Mouse (Mus musculus): Measurements from ENCODE around the gene Dcps. TPM values are rescaled to one million over a fixed set of nuclear protein-coding genes. Genes with fewer than 3 reads are reported as not detected.
A peak's percentile ranks its signal among the peaks of the same experiment; 100 is the strongest.

Dcps gene
- polyA plus RNA-seq, 1 experiment from 2014 or later, result 58.6 TPM

- Histone ChIP-seq H3K36me3 (peaks cover 40% of the 10 kb centered on the region), H3K9me3 (replicated peaks) (no peaks in the 10 kb centered on the region), H3K27me3 (no peaks in the 10 kb centered on the region), H3K4me3 (replicated peaks) (no peak overlapping the region), H3K4me1 (replicated peaks) (peaks cover 96% of the 10 kb centered on the region), H3K4me2 (no peak overlapping the region), H3K9ac (peak overlapping the region; percentile 53; the same call in 1 of the 2 replicates), H3K27ac (peak overlapping the region; percentile 83)
- WGBS (ENCODE audit: insufficient replicate concordance), result 72% methylated on average over 3 of the region's 3 CpGs
- ATAC-seq (ENCODE audit: low read depth) (no peak), DNase-seq (no peak)
Observed at GRCm38 (mm10) chr9:35108066-35108465, 67.8 kb downstream of the Dcps start.

- ATAC-seq (ENCODE audit: low read depth) (no peak), DNase-seq (no peak)
- H3K36me3 ChIP-seq, result peaks cover 43% of the 10 kb centered on the region
- no peak overlapping the region for H3K4me3 ChIP-seq (replicated peaks)
- H3K27me3 ChIP-seq, result no peaks in the 10 kb centered on the region
- peak overlapping the region; percentile 83 for H3K27ac ChIP-seq
- H3K4me1 ChIP-seq (replicated peaks), result peaks cover 96% of the 10 kb centered on the region
- peak overlapping the region; percentile 53 for H3K9ac ChIP-seq
- H3K4me2 ChIP-seq, result no peak overlapping the region
- WGBS (ENCODE audit: insufficient replicate concordance), result 83% methylated on average over 5 of the region's 5 CpGs
- H3K9me3 ChIP-seq (replicated peaks), result no peaks in the 10 kb centered on the region
Observed at GRCm38 (mm10) chr9:35107396-35107795, 68.5 kb downstream of the Dcps start.

GRCm38 (mm10) chr9:35105884-35106880 is 69.7 kb downstream of the Dcps start:
- Histone ChIP-seq H3K4me1 (replicated peaks) (peaks cover 92% of the 10 kb centered on the region), H3K9me3 (replicated peaks) (no peaks in the 10 kb centered on the region), H3K4me2 (peak overlapping the region; percentile 67), H3K27ac (peak overlapping the region; percentile 89), H3K4me3 (replicated peaks) (peak overlapping the region; percentile 25), H3K36me3 (peaks cover 33% of the 10 kb centered on the region), H3K9ac (peak overlapping the region; percentile 66), H3K27me3 (no peaks in the 10 kb centered on the region)
- 30% methylated on average over 15 of the region's 15 CpGs for WGBS (ENCODE audit: insufficient replicate concordance)
- peak; percentile 96 for ATAC-seq (ENCODE audit: low read depth)
- DNase-seq, result peak; percentile 70

- no peak for DNase-seq
- H3K4me2 ChIP-seq, result peak overlapping the region; percentile 67
Observed at GRCm38 (mm10) chr9:35105438-35105837, 70.4 kb downstream of the Dcps start.

GRCm38 (mm10) chr9:35104711-35105110 is 71.2 kb downstream of the Dcps start:
- Histone ChIP-seq H3K27ac (peak overlapping the region; percentile 44), H3K27me3 (no peaks in the 10 kb centered on the region), H3K4me3 (replicated peaks) (no peak overlapping the region), H3K4me2 (no peak overlapping the region), H3K9me3 (replicated peaks) (no peaks in the 10 kb centered on the region), H3K36me3 (peaks cover 34% of the 10 kb centered on the region), H3K4me1 (replicated peaks) (peaks cover 91% of the 10 kb centered on the region), H3K9ac (no peak overlapping the region)
- ATAC-seq (ENCODE audit: low read depth) (no peak), DNase-seq (no peak)
- 66% methylated on average over 4 of the region's 4 CpGs for WGBS (ENCODE audit: insufficient replicate concordance)

More at GRCm38 (mm10) chr9:35105438-35105837, 70.4 kb downstream of the Dcps start:
- peak overlapping the region; percentile 9; the same call in 1 of the 2 replicates for H3K4me3 ChIP-seq (replicated peaks)
- peaks cover 92% of the 10 kb centered on the region for H3K4me1 ChIP-seq (replicated peaks)
- H3K27me3 ChIP-seq, result no peaks in the 10 kb centered on the region
- H3K36me3 ChIP-seq, result peaks cover 39% of the 10 kb centered on the region
- H3K9ac ChIP-seq, result peak overlapping the region; percentile 66
- 40% methylated on average over 2 of the region's 2 CpGs for WGBS (ENCODE audit: insufficient replicate concordance)
- ATAC-seq (ENCODE audit: low read depth), result no peak
- no peaks in the 10 kb centered on the region for H3K9me3 ChIP-seq (replicated peaks)
- peak overlapping the region; percentile 89 for H3K27ac ChIP-seq

- WGBS (ENCODE audit: insufficient replicate concordance), result 72% methylated on average over 4 of the region's 4 CpGs
- H3K27me3 ChIP-seq, result no peaks in the 10 kb centered on the region
- H3K9ac ChIP-seq, result peak overlapping the region; percentile 19; the same call in 1 of the 2 replicates
- H3K36me3 ChIP-seq, result peaks cover 38% of the 10 kb centered on the region
- H3K4me2 ChIP-seq, result no peak overlapping the region
- H3K9me3 ChIP-seq (replicated peaks), result no peaks in the 10 kb centered on the region
- H3K27ac ChIP-seq, result peak overlapping the region; percentile 61
- peaks cover 86% of the 10 kb centered on the region for H3K4me1 ChIP-seq (replicated peaks)
- no peak overlapping the region for H3K4me3 ChIP-seq (replicated peaks)
- no peak for ATAC-seq (ENCODE audit: low read depth)
- no peak for DNase-seq
Observed at GRCm38 (mm10) chr9:35098762-35099161, 77.1 kb downstream of the Dcps start.

- Histone ChIP-seq H3K4me2 (peak overlapping the region; percentile 32; the same call in 1 of the 2 replicates), H3K4me1 (replicated peaks) (peaks cover 86% of the 10 kb centered on the region), H3K4me3 (replicated peaks) (no peak overlapping the region), H3K36me3 (peaks cover 29% of the 10 kb centered on the region), H3K27me3 (no peaks in the 10 kb centered on the region), H3K27ac (peak overlapping the region; percentile 61), H3K9me3 (replicated peaks) (no peaks in the 10 kb centered on the region), H3K9ac (peak overlapping the region; percentile 39)
- DNase-seq, result peak; percentile 12
- WGBS (ENCODE audit: insufficient replicate concordance), result 24% methylated on average over 4 of the region's 4 CpGs
- peak; percentile 63 for ATAC-seq (ENCODE audit: low read depth)
Observed at GRCm38 (mm10) chr9:35097901-35098300, 78.0 kb downstream of the Dcps start.

- WGBS (ENCODE audit: insufficient replicate concordance), result 89% methylated on average over 1 of the region's 1 CpGs
- Histone ChIP-seq H3K4me3 (replicated peaks) (no peak overlapping the region), H3K9ac (no peak overlapping the region), H3K4me1 (replicated peaks) (peaks cover 87% of the 10 kb centered on the region), H3K9me3 (replicated peaks) (no peaks in the 10 kb centered on the region), H3K27ac (no peak overlapping the region), H3K4me2 (no peak overlapping the region), H3K36me3 (peaks cover 18% of the 10 kb centered on the region), H3K27me3 (no peaks in the 10 kb centered on the region)
- no peak for DNase-seq
- ATAC-seq (ENCODE audit: low read depth), result no peak
Observed at GRCm38 (mm10) chr9:35095726-35096125, 80.1 kb downstream of the Dcps start.

GRCm38 (mm10) chr9:35093350-35093749 is 82.5 kb downstream of the Dcps start:
- H3K4me2 ChIP-seq, result no peak overlapping the region
- 72% methylated on average over 3 of the region's 3 CpGs for WGBS (ENCODE audit: insufficient replicate concordance)
- H3K36me3 ChIP-seq, result peaks cover 16% of the 10 kb centered on the region
- H3K4me3 ChIP-seq (replicated peaks), result no peak overlapping the region
- H3K27ac ChIP-seq, result peak overlapping the region; percentile 25
- H3K9ac ChIP-seq, result no peak overlapping the region
- no peaks in the 10 kb centered on the region for H3K27me3 ChIP-seq
- peaks cover 71% of the 10 kb centered on the region for H3K4me1 ChIP-seq (replicated peaks)
- no peak for ATAC-seq (ENCODE audit: low read depth)
- DNase-seq, result no peak
- H3K9me3 ChIP-seq (replicated peaks), result no peaks in the 10 kb centered on the region

GRCm38 (mm10) chr9:35092904-35093303 is 83.0 kb downstream of the Dcps start:
- no peak for DNase-seq
- no peaks in the 10 kb centered on the region for H3K9me3 ChIP-seq (replicated peaks)
- peaks cover 67% of the 10 kb centered on the region for H3K4me1 ChIP-seq (replicated peaks)
- ATAC-seq (ENCODE audit: low read depth), result no peak
- H3K4me3 ChIP-seq (replicated peaks), result no peak overlapping the region
- H3K27me3 ChIP-seq, result no peaks in the 10 kb centered on the region
- H3K27ac ChIP-seq, result no peak overlapping the region; the same call in 1 of the 2 replicates
- 69% methylated on average over 2 of the region's 2 CpGs for WGBS (ENCODE audit: insufficient replicate concordance)
- peaks cover 16% of the 10 kb centered on the region for H3K36me3 ChIP-seq
- no peak overlapping the region for H3K9ac ChIP-seq
- H3K4me2 ChIP-seq, result no peak overlapping the region

Data from liver, embryonic 13.5 days (tissue).